Mouse (Mus musculus) macrophage (primary cell): ENCODE measurements around the gene Scap. TPM values are rescaled to one million over a fixed set of nuclear protein-coding genes. Genes with fewer than 3 reads are reported as not detected.
"Not testable (repeated sequence)": the region's sequence is repeated elsewhere in the genome, so short reads cannot be mapped to it uniquely, and the experiment has no call there.

Experiments
- H3K27ac ChIP-seq: fragments of 350-480 bp; formaldehyde crosslinking; 2 replicates; pipeline ENCODE4 v1.9.0; 2021
- H3K36me3 ChIP-seq: fragments of 350-480 bp; formaldehyde crosslinking; 2 replicates; pipeline ENCODE4 v1.9.0; 2021; ENCODE audit errors: inconsistent target
- H3K4me3 ChIP-seq: fragments of 350-480 bp; formaldehyde crosslinking; 2 replicates; pipeline ENCODE4 v1.9.0; 2021; ENCODE audit errors: inconsistent target
- H3K79me2 ChIP-seq: fragments of 350-480 bp; formaldehyde crosslinking; 2 replicates; pipeline ENCODE4 v1.9.0; 2021; ENCODE audit errors: inconsistent target
- WGBS: methylation state at CpG from one replicate; pipeline ENCODE4 v1.1.7; 2026; ENCODE audit warnings: inconsistent platforms; ENCODE audit not compliant: missing documents; 5-methylcytosine and 5-hydroxymethylcytosine counted together
- polyA plus RNA-seq: library from polyadenylated mRNA; stranded (reverse); fragments of 250-400 nt; gene quantifications from 3 replicates; pipeline ENCODE4 v1.2.4, GENCODE M21; 2018; ENCODE audit warnings: inconsistent platforms

The Scap gene
- polyA plus RNA-seq, 1 experiment from 2014 or later = 24.3 TPM

GRCm38 (mm10) chr9:110345057-110345739 lies 12.1 kb downstream of the Scap start:
- Histone ChIP-seq H3K4me3 (no peak overlapping the region), H3K36me3 (no peaks in the 10 kb centered on the region), H3K79me2 (peaks cover 12% of the 10 kb centered on the region; the same call in 1 of the 2 replicates), H3K27ac (no peak overlapping the region)
- WGBS = 86% methylated on average over 7 of the region's 7 CpGs

- peaks cover 4% of the 10 kb centered on the region; the same call in 1 of the 2 replicates for H3K79me2 ChIP-seq
- 84% methylated on average over 3 of the region's 4 CpGs for WGBS
- no peak overlapping the region for H3K4me3 ChIP-seq
- H3K27ac ChIP-seq = no peak overlapping the region
- no peaks in the 10 kb centered on the region for H3K36me3 ChIP-seq
Observed at GRCm38 (mm10) chr9:110348899-110349298, 15.8 kb downstream of the Scap start.

- 95% methylated on average over 5 of the region's 5 CpGs for WGBS
- no peaks in the 10 kb centered on the region; the same call in 1 of the 2 replicates for H3K79me2 ChIP-seq
- H3K27ac ChIP-seq = no peak overlapping the region
- no peak overlapping the region for H3K4me3 ChIP-seq
- no peaks in the 10 kb centered on the region for H3K36me3 ChIP-seq
Observed at GRCm38 (mm10) chr9:110350188-110350587, 17.1 kb downstream of the Scap start.

GRCm38 (mm10) chr9:110350612-110351011 lies 17.5 kb downstream of the Scap start:
- no peak overlapping the region for H3K27ac ChIP-seq
- 85% methylated on average over 5 of the region's 5 CpGs for WGBS
- no peak overlapping the region for H3K4me3 ChIP-seq
- H3K36me3 ChIP-seq = no peaks in the 10 kb centered on the region
- no peaks in the 10 kb centered on the region; the same call in 1 of the 2 replicates for H3K79me2 ChIP-seq

- 66% methylated on average over 2 of the region's 2 CpGs for WGBS
- Histone ChIP-seq H3K79me2 (no peaks in the 10 kb centered on the region; the same call in 1 of the 2 replicates), H3K4me3 (no peak overlapping the region), H3K36me3 (no peaks in the 10 kb centered on the region), H3K27ac (no peak overlapping the region)
Observed at GRCm38 (mm10) chr9:110351350-110351749, 18.3 kb downstream of the Scap start.

- no peak overlapping the region for H3K4me3 ChIP-seq
- WGBS = 28% methylated on average over 8 of the region's 8 CpGs
- H3K27ac ChIP-seq = no peak overlapping the region
- H3K36me3 ChIP-seq = no peaks in the 10 kb centered on the region
- no peaks in the 10 kb centered on the region; the same call in 1 of the 2 replicates for H3K79me2 ChIP-seq
Observed at GRCm38 (mm10) chr9:110351932-110352632, 19.0 kb downstream of the Scap start.

- no peak overlapping the region for H3K4me3 ChIP-seq
- H3K27ac ChIP-seq = no peak overlapping the region
- H3K36me3 ChIP-seq = peaks cover 13% of the 10 kb centered on the region; the same call in 1 of the 2 replicates
- H3K79me2 ChIP-seq = no peaks in the 10 kb centered on the region
- WGBS = 82% methylated on average over 2 of the region's 2 CpGs
Observed at GRCm38 (mm10) chr9:110358341-110358740, 25.3 kb downstream of the Scap start.

- Histone ChIP-seq H3K36me3 (peaks cover 19% of the 10 kb centered on the region; the same call in 1 of the 2 replicates), H3K4me3 (no peak overlapping the region), H3K27ac (no peak overlapping the region), H3K79me2 (no peaks in the 10 kb centered on the region)
- 95% methylated on average over 12 of the region's 12 CpGs for WGBS
Observed at GRCm38 (mm10) chr9:110361299-110361698, 28.2 kb downstream of the Scap start.

- Histone ChIP-seq H3K79me2 (no peaks in the 10 kb centered on the region), H3K4me3 (no peak overlapping the region), H3K36me3 (peaks cover 19% of the 10 kb centered on the region; the same call in 1 of the 2 replicates), H3K27ac (no peak overlapping the region)
- WGBS = 83% methylated on average over 8 of the region's 10 CpGs
Observed at GRCm38 (mm10) chr9:110362337-110362736, 29.2 kb downstream of the Scap start.

- Histone ChIP-seq H3K79me2 (no peaks in the 10 kb centered on the region), H3K27ac (no peak overlapping the region), H3K4me3 (no peak overlapping the region), H3K36me3 (peaks cover 19% of the 10 kb centered on the region; the same call in 1 of the 2 replicates)
- WGBS = 48% methylated on average over 5 of the region's 5 CpGs
Observed at GRCm38 (mm10) chr9:110366746-110367145, 33.7 kb downstream of the Scap start.

- Histone ChIP-seq H3K27ac (no peak overlapping the region), H3K79me2 (no peaks in the 10 kb centered on the region), H3K4me3 (no peak overlapping the region), H3K36me3 (peaks cover 12% of the 10 kb centered on the region)
- WGBS = 98% methylated on average over 3 of the region's 3 CpGs
Observed at GRCm38 (mm10) chr9:110369860-110370259, 36.8 kb downstream of the Scap start.

- peaks cover 26% of the 10 kb centered on the region for H3K36me3 ChIP-seq
- no peak overlapping the region for H3K4me3 ChIP-seq
- H3K79me2 ChIP-seq = no peaks in the 10 kb centered on the region
- H3K27ac ChIP-seq = no peak overlapping the region
- 98% methylated on average over 13 of the region's 13 CpGs for WGBS
Observed at GRCm38 (mm10) chr9:110373871-110374270, 40.8 kb downstream of the Scap start.

- Histone ChIP-seq H3K4me3 (no peak overlapping the region), H3K79me2 (no peaks in the 10 kb centered on the region), H3K36me3 (peaks cover 26% of the 10 kb centered on the region), H3K27ac (no peak overlapping the region)
- 100% methylated on average over 3 of the region's 3 CpGs for WGBS
Observed at GRCm38 (mm10) chr9:110375668-110376067, 42.6 kb downstream of the Scap start.

- H3K4me3 ChIP-seq, H3K27ac ChIP-seq, H3K79me2 ChIP-seq: not testable (repeated sequence)
- H3K36me3 ChIP-seq = peaks cover 26% of the 10 kb centered on the region
- WGBS = 98% methylated on average over 9 of the region's 15 CpGs
Observed at GRCm38 (mm10) chr9:110377655-110378054, 44.6 kb downstream of the Scap start.

GRCm38 (mm10) chr9:110379361-110379760 lies 46.3 kb downstream of the Scap start:
- Histone ChIP-seq H3K27ac (no peak overlapping the region), H3K36me3 (peaks cover 26% of the 10 kb centered on the region), H3K4me3 (no peak overlapping the region), H3K79me2 (no peaks in the 10 kb centered on the region)
- 93% methylated on average over 8 of the region's 8 CpGs for WGBS
